Mouse (Mus musculus) heart, embryonic 12.5 days (tissue): ENCODE results near the gene Hkdc1. TPM values are rescaled to one million over a fixed set of nuclear protein-coding genes. Genes with fewer than 3 reads are reported as not detected.

Experiments
- ATAC-seq: fragments of 200-750 bp; cut with Nextera tagmentation; 2 replicates; pipeline ENCODE4 v1.8.0; 2017; ENCODE audit warnings: moderate TSS enrichment, moderate library complexity; ENCODE audit not compliant: insufficient number of reproducible peaks, low FRiP score
- H3K27ac ChIP-seq: fragments of 300-500 bp; sonication (generic); 2 replicates; pipeline ENCODE4 v1.5.1; 2016; ENCODE audit warnings: mild to moderate bottlenecking, moderate library complexity; ENCODE audit not compliant: poor library complexity, severe bottlenecking
- H3K27me3 ChIP-seq: fragments of 300-500 bp; sonication (generic); replicated peaks from 2 replicates; pipeline ENCODE4 v1.6.1; 2016; ENCODE audit warnings: mild to moderate bottlenecking, moderate library complexity
- H3K36me3 ChIP-seq: fragments of 300-500 bp; sonication (generic); 2 replicates; pipeline ENCODE4 v1.6.1; 2016; ENCODE audit warnings: mild to moderate bottlenecking, moderate library complexity
- H3K4me1 ChIP-seq: fragments of 300-500 bp; sonication (generic); replicated peaks from 2 replicates; pipeline ENCODE4 v1.6.1; 2016; ENCODE audit warnings: mild to moderate bottlenecking
- H3K4me2 ChIP-seq: fragments of 300-500 bp; sonication (generic); 2 replicates; pipeline ENCODE4 v1.6.1; 2016; ENCODE audit warnings: mild to moderate bottlenecking, moderate library complexity
- H3K4me3 ChIP-seq: fragments of 300-500 bp; sonication (generic); 2 replicates; pipeline ENCODE4 v1.5.1; 2016; ENCODE audit warnings: mild to moderate bottlenecking
- H3K9ac ChIP-seq: fragments of 300-500 bp; sonication (generic); 2 replicates; pipeline ENCODE4 v1.6.1; 2016; ENCODE audit warnings: mild to moderate bottlenecking, moderate library complexity
- H3K9me3 ChIP-seq: fragments of 300-500 bp; sonication (generic); replicated peaks from 2 replicates; pipeline ENCODE4 v1.6.1; 2016; ENCODE audit warnings: mild to moderate bottlenecking, moderate library complexity
- WGBS: fragments of 180-500 bp; shearing (Covaris S2); methylation state at CpG from one replicate; pipeline ENCODE4 v1.1.7; 2016; 5-methylcytosine and 5-hydroxymethylcytosine counted together
- polyA plus RNA-seq: library from polyadenylated mRNA; unstranded; fragments of >200 nt; fragmentation: Nextera tagmentation; extraction: Ambion mirVana; gene quantifications from 2 replicates; pipeline ENCODE4 v1.2.1, GENCODE M21; 2016

Gene Hkdc1
- polyA plus RNA-seq, 1 experiment from 2014 or later, result 0.22 TPM

DNA sequence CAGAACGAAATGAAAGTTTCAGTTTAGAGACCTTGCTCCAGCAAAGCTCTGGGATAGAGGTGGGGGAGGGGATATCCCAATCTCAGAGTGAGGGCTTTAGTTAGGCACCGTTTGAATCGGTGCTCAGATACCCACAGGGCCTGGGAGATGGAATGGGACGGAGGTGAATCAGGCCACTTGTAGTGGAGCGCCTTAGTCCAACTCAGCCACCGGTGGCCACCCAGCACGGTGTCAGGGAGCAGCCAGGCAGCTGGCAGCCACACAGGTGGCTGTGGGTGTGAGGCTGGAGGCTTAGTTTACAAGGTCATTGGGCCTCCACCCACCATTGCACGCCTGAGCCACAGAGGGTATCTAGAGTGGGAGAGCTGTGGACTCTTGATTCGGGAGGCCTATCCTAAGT lies 84.1 kb downstream of the Hkdc1 start:
- peaks cover 60% of the 10 kb centered on the region for H3K4me1 ChIP-seq
- no peak for ATAC-seq

GRCm38 (mm10) chr10:62336601-62337578 lies 85.4 kb downstream of the Hkdc1 start:
- WGBS, result 35% methylated on average over 12 of the region's 12 CpGs
- no peak for ATAC-seq
- Histone ChIP-seq H3K4me3 (peak overlapping the region; percentile 2), H3K27ac (peak overlapping the region; percentile 95), H3K27me3 (no peaks in the 10 kb centered on the region), H3K9ac (peak overlapping the region; percentile 63), H3K9me3 (no peaks in the 10 kb centered on the region), H3K4me2 (peak overlapping the region; percentile 77), H3K4me1 (peaks cover 72% of the 10 kb centered on the region), H3K36me3 (no peaks in the 10 kb centered on the region)

More for the DNA sequence above, 84.1 kb downstream of the Hkdc1 start:
- H3K36me3 ChIP-seq, result no peaks in the 10 kb centered on the region
- H3K4me2 ChIP-seq, result peak overlapping the region; percentile 77
- peak overlapping the region; percentile 95 for H3K27ac ChIP-seq
- no peaks in the 10 kb centered on the region for H3K9me3 ChIP-seq
- peak overlapping the region; percentile 95 for H3K9ac ChIP-seq
- 26% methylated on average over 9 of the region's 9 CpGs for WGBS
- H3K4me3 ChIP-seq, result peak overlapping the region; percentile 86
- no peaks in the 10 kb centered on the region for H3K27me3 ChIP-seq

DNA sequence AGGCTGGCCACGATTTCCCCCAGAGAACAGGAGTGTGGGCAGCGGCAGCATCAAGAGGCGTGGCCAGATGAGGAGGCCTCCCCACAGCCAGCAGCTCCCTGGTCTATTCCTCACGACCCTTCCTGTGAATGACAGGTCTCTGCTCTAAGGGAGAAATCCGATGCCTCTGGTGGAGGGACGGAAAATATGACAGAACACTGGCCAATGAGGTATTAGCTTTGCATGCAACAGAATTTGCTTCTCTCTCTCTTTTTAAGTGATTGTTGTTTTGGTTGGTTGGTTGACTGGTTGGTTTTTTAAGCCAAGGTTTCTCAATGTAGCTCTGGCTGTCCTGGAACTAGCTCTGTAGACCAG lies 86.9 kb downstream of the Hkdc1 start:
- Histone ChIP-seq H3K4me1 (peaks cover 80% of the 10 kb centered on the region), H3K4me2 (peak overlapping the region; percentile 77), H3K9ac (peak overlapping the region; percentile 8), H3K4me3 (peak overlapping the region; percentile 7; the same call in 1 of the 2 replicates), H3K9me3 (no peaks in the 10 kb centered on the region), H3K36me3 (no peaks in the 10 kb centered on the region), H3K27me3 (no peaks in the 10 kb centered on the region), H3K27ac (peak overlapping the region; percentile 95)
- 9% methylated on average over 6 of the region's 6 CpGs for WGBS
- ATAC-seq, result no peak

DNA sequence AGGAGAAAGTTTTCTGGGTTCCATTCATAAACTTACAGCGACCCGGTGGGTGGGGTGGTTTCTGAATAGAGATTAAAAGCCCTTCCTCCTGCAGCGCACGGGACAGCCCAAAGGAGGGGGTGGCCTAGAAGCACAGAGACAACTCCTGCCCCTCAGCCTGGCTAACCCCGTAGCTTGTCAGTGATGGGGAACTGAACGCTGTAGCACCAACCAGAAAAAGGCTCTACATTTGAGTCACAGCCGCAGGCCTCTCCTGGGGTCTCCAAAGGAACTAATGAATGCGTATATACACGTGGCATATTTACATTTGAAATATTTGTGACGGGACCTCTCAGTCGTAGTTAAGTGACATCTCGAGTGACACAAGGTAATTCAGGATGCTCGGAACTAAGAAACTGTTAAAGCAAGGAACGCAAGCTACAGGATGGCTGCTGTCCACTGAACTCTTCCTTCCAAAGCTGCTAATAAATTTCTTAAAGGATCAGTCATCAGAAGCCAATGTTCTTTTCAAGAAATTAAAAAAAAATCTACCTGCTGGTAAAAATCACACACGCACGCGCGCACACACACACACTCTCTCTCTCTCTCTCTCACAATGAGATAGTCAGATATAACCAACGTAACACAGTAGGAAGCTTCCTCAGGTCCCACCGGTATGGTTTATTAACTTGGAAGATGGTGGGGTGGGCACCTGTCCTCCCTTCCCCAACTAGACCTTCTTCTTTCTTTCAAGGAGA lies 87.4 kb downstream of the Hkdc1 start:
- Histone ChIP-seq H3K4me1 (peaks cover 85% of the 10 kb centered on the region), H3K36me3 (no peaks in the 10 kb centered on the region), H3K4me2 (peak overlapping the region; percentile 77), H3K4me3 (peak overlapping the region; percentile 7; the same call in 1 of the 2 replicates), H3K27me3 (no peaks in the 10 kb centered on the region), H3K9me3 (no peaks in the 10 kb centered on the region), H3K27ac (peak overlapping the region; percentile 95), H3K9ac (peak overlapping the region; percentile 8)
- 51% methylated on average over 20 of the region's 20 CpGs for WGBS
- ATAC-seq, result no peak

GRCm38 (mm10) chr10:62333269-62333668 lies 89.0 kb downstream of the Hkdc1 start:
- peak overlapping the region; percentile 13; the same call in 1 of the 2 replicates for H3K4me3 ChIP-seq
- H3K4me1 ChIP-seq, result peaks cover 94% of the 10 kb centered on the region
- no peaks in the 10 kb centered on the region for H3K27me3 ChIP-seq
- no peaks in the 10 kb centered on the region for H3K36me3 ChIP-seq
- peak overlapping the region; percentile 64 for H3K4me2 ChIP-seq
- WGBS, result 38% methylated on average over 14 of the region's 14 CpGs
- peak overlapping the region; percentile 62 for H3K9ac ChIP-seq
- peak overlapping the region; percentile 97 for H3K27ac ChIP-seq
- no peaks in the 10 kb centered on the region for H3K9me3 ChIP-seq
- ATAC-seq, result no peak

Other genes with a start within 250 kb of the Hkdc1 start
- 5.6 and 5.7 TPM in 2 replicates for gene Tspan15, start 191.2 kb downstream of the Hkdc1 start, polyA plus RNA-seq
- gene Tacr2, start 170.1 kb downstream of the Hkdc1 start, polyA plus RNA-seq, result not detected in 2 replicates
- 215 and 227 TPM in 2 replicates for gene Hk1, start 42.6 kb downstream of the Hkdc1 start, polyA plus RNA-seq
- gene 4930507D05Rik, start 27.0 kb upstream of the Hkdc1 start, polyA plus RNA-seq, result 0.63 and 0.69 TPM in 2 replicates
- gene Supv3l1, start 27.2 kb upstream of the Hkdc1 start, polyA plus RNA-seq, result 29.0 and 30.3 TPM in 2 replicates
- 77.7 and 81.4 TPM in 2 replicates for gene Vps26a, start 64.3 kb upstream of the Hkdc1 start, polyA plus RNA-seq
- gene Srgn, start 105.0 kb upstream of the Hkdc1 start, polyA plus RNA-seq, result 6.0 and 8.5 TPM in 2 replicates
- gene Kif1bp, start 156.0 kb upstream of the Hkdc1 start, polyA plus RNA-seq, result 34.4 and 38.7 TPM in 2 replicates
- 17.3 and 18.6 TPM in 2 replicates for gene Ddx21, start 179.8 kb upstream of the Hkdc1 start, polyA plus RNA-seq
- 112 and 118 TPM in 2 replicates for gene Ddx50, start 228.7 kb upstream of the Hkdc1 start, polyA plus RNA-seq